In genomic region chr14:59960961-59961360, GRCm38 (mm10) we compare ENCODE assay signal across 21 mouse cellular contexts.
DNase-seq lines count a peak whose midpoint lies in the region; ATAC-seq and TF ChIP-seq lines count a peak whose summit lies in the region.
"Had no signal": no experiment of that assay in that cellular context is flagged by ENCODE, and none has a peak within 500 bp of the region (broad histone marks: within the 10 kb centered on the region; RNA-seq: fewer than 3 reads in every experiment).

No protein-coding gene starts in this region.

- WGBS in embryonic facial prominence, embryonic 14.5 days = 42% methylated on average over 9 of the region's 9 CpGs
- 57% methylated on average over 9 of the region's 9 CpGs for WGBS in embryonic facial prominence, embryonic 10.5 days
- 29% methylated on average over 9 of the region's 9 CpGs for WGBS in kidney, embryonic 14.5 days
- 38% methylated on average over 9 of the region's 9 CpGs for WGBS in kidney, adult 2 months
- 49% methylated on average over 9 of the region's 9 CpGs for WGBS in midbrain, postnatal 0 days
- 35% methylated on average over 9 of the region's 9 CpGs for WGBS in midbrain, embryonic 13.5 days
- WGBS in limb, embryonic 10.5 days = 80% methylated on average over 9 of the region's 9 CpGs

- peak; percentile 51 for DNase-seq in embryonic facial prominence, embryonic 14.5 days (ENCODE audit: low spot score)
- DNase-seq in embryonic facial prominence, embryonic 10.5 days (ENCODE audit: low spot score) = no peak
- no peak for DNase-seq in kidney, adult 2 months
- DNase-seq in midbrain, postnatal 0 days (ENCODE audit: low spot score) = peak; percentile 9
- DNase-seq in limb, embryonic 10.5 days (ENCODE audit: low spot score) = no peak
- DNase-seq: adrenal gland, postnatal 25 days; cerebellum, adult 2 months; cerebellum, postnatal 25 days; gastrocnemius, postnatal 10 days; kidney, postnatal 10 days; lung, postnatal 14 days; right cerebral cortex, postnatal 14 days had no signal

- H3K4me2 ChIP-seq in embryonic facial prominence, embryonic 14.5 days (ENCODE audit: low read depth, low read length) = no peak overlapping the region
- H3K4me2 ChIP-seq in kidney, embryonic 14.5 days (replicated peaks; ENCODE audit: low read depth, low read length) = peak overlapping the region; percentile 1; the same call in 1 of the 2 replicates
- H3K4me2 ChIP-seq in midbrain, postnatal 0 days (ENCODE audit: low read depth, low read length, poor library complexity, severe bottlenecking) = no peak overlapping the region
- no peak overlapping the region for H3K4me2 ChIP-seq in midbrain, embryonic 13.5 days (replicated peaks)
- H3K4me2 ChIP-seq: heart, embryonic 15.5 days; limb, embryonic 12.5 days; liver, embryonic 15.5 days; lung, embryonic 14.5 days; neural tube, embryonic 13.5 days; stomach, embryonic 15.5 days had no signal

- no peaks in the 10 kb centered on the region for H3K9me3 ChIP-seq in embryonic facial prominence, embryonic 14.5 days (ENCODE audit: control insufficient read depth, low read length)
- H3K9me3 ChIP-seq in embryonic facial prominence, embryonic 10.5 days = no peaks in the 10 kb centered on the region
- no peaks in the 10 kb centered on the region for H3K9me3 ChIP-seq in kidney, embryonic 14.5 days (ENCODE audit: control insufficient read depth, low read length)
- H3K9me3 ChIP-seq in midbrain, postnatal 0 days (ENCODE audit: low read length) = no peaks in the 10 kb centered on the region
- H3K9me3 ChIP-seq in midbrain, embryonic 13.5 days = no peaks in the 10 kb centered on the region
- H3K9me3 ChIP-seq in limb, embryonic 10.5 days (replicated peaks) = no peaks in the 10 kb centered on the region
- H3K9me3 ChIP-seq: heart, embryonic 15.5 days; limb, embryonic 12.5 days; liver, embryonic 15.5 days; neural tube, embryonic 13.5 days; stomach, embryonic 15.5 days had no signal

- H3K36me3 ChIP-seq in embryonic facial prominence, embryonic 14.5 days (ENCODE audit: control insufficient read depth, insufficient read depth, low read length) = no peaks in the 10 kb centered on the region
- H3K36me3 ChIP-seq in embryonic facial prominence, embryonic 10.5 days (replicated peaks) = no peaks in the 10 kb centered on the region
- H3K36me3 ChIP-seq in kidney, embryonic 14.5 days (ENCODE audit: control insufficient read depth, insufficient read depth, low read length) = no peaks in the 10 kb centered on the region
- H3K36me3 ChIP-seq in kidney, adult 2 months (ENCODE audit: control insufficient read depth, insufficient read depth, low read length) = no peaks in the 10 kb centered on the region
- no peaks in the 10 kb centered on the region for H3K36me3 ChIP-seq in midbrain, postnatal 0 days (ENCODE audit: insufficient read depth, low read length)
- no peaks in the 10 kb centered on the region for H3K36me3 ChIP-seq in midbrain, embryonic 13.5 days
- H3K36me3 ChIP-seq in limb, embryonic 10.5 days = no peaks in the 10 kb centered on the region
- H3K36me3 ChIP-seq: heart, embryonic 15.5 days; limb, embryonic 12.5 days; liver, embryonic 15.5 days; neural tube, embryonic 13.5 days; stomach, embryonic 15.5 days had no signal

- H3K9ac ChIP-seq in embryonic facial prominence, embryonic 14.5 days (ENCODE audit: low read depth, low read length) = no peak overlapping the region
- no peak overlapping the region for H3K9ac ChIP-seq in kidney, embryonic 14.5 days (ENCODE audit: low read depth, low read length)
- no peak overlapping the region for H3K9ac ChIP-seq in midbrain, postnatal 0 days (replicated peaks; ENCODE audit: low read length, poor library complexity, severe bottlenecking)
- no peak overlapping the region for H3K9ac ChIP-seq in midbrain, embryonic 13.5 days (replicated peaks)
- H3K9ac ChIP-seq: heart, embryonic 15.5 days; limb, embryonic 12.5 days; liver, embryonic 15.5 days; lung, embryonic 14.5 days; neural tube, embryonic 13.5 days; stomach, embryonic 15.5 days had no signal

- no peak for TF ChIP-seq CTCF in kidney, adult 2 months (conservative IDR thresholded peaks at IDR 0.05; ENCODE audit: insufficient read depth, insufficient read length, low read depth, low read length)
- no peak for TF ChIP-seq CTCF in midbrain, postnatal 0 days (IDR thresholded peaks at IDR 0.05)

- H3K4me1 ChIP-seq in embryonic facial prominence, embryonic 14.5 days (ENCODE audit: control insufficient read depth, insufficient read depth, low read length) = 0 out of 2 replicates have a peak, but pooled peaks cover 13% of the 10 kb centered on the region
- H3K4me1 ChIP-seq in embryonic facial prominence, embryonic 10.5 days = peaks cover 26% of the 10 kb centered on the region
- peaks cover 16% of the 10 kb centered on the region for H3K4me1 ChIP-seq in kidney, embryonic 14.5 days (ENCODE audit: control insufficient read depth, insufficient read depth, low read length)
- no peaks in the 10 kb centered on the region for H3K4me1 ChIP-seq in kidney, adult 2 months (ENCODE audit: control insufficient read depth, insufficient read depth, low read length)
- H3K4me1 ChIP-seq in midbrain, postnatal 0 days (ENCODE audit: insufficient read depth, low read length) = peaks cover 9% of the 10 kb centered on the region; the same call in 1 of the 2 replicates
- H3K4me1 ChIP-seq in midbrain, embryonic 13.5 days (replicated peaks) = peaks cover 15% of the 10 kb centered on the region; the same call in 1 of the 2 replicates
- peaks cover 12% of the 10 kb centered on the region for H3K4me1 ChIP-seq in limb, embryonic 10.5 days
- H3K4me1 ChIP-seq: liver, embryonic 15.5 days; stomach, embryonic 15.5 days had no signal

- TF ChIP-seq POLR2A in kidney, adult 2 months (IDR thresholded peaks at IDR 0.05; ENCODE audit: low read depth, low read length) = no peak

- peak; percentile 33; the same call in 1 of the 2 replicates for ATAC-seq in embryonic facial prominence, embryonic 14.5 days (ENCODE audit: low read depth)
- ATAC-seq in kidney, embryonic 14.5 days (ENCODE audit: low FRiP score, low TSS enrichment) = peak; percentile 92
- ATAC-seq in midbrain, postnatal 0 days (ENCODE audit: low FRiP score) = no peak
- ATAC-seq in midbrain, embryonic 13.5 days = no peak
- ATAC-seq: intestine, embryonic 16.5 days had no signal

- H3K27me3 ChIP-seq in embryonic facial prominence, embryonic 14.5 days (replicated peaks; ENCODE audit: control insufficient read depth, insufficient read depth, low read length) = no peaks in the 10 kb centered on the region
- H3K27me3 ChIP-seq in embryonic facial prominence, embryonic 10.5 days (replicated peaks; ENCODE audit: low read depth, poor library complexity, severe bottlenecking) = peaks cover 7% of the 10 kb centered on the region; the same call in 1 of the 2 replicates
- H3K27me3 ChIP-seq in kidney, embryonic 14.5 days (ENCODE audit: control insufficient read depth, insufficient read depth, low read length) = no peaks in the 10 kb centered on the region
- H3K27me3 ChIP-seq in kidney, adult 2 months (replicated peaks; ENCODE audit: control insufficient read depth, insufficient read depth, low read length) = no peaks in the 10 kb centered on the region
- H3K27me3 ChIP-seq in midbrain, postnatal 0 days (ENCODE audit: insufficient read depth, low read length) = no peaks in the 10 kb centered on the region
- H3K27me3 ChIP-seq in midbrain, embryonic 13.5 days = no peaks in the 10 kb centered on the region
- H3K27me3 ChIP-seq in limb, embryonic 10.5 days (ENCODE audit: low read depth, poor library complexity, severe bottlenecking) = no peaks in the 10 kb centered on the region
- H3K27me3 ChIP-seq: heart, embryonic 15.5 days; limb, embryonic 12.5 days; liver, embryonic 15.5 days; neural tube, embryonic 13.5 days; stomach, embryonic 15.5 days had no signal

- H3K4me3 ChIP-seq in embryonic facial prominence, embryonic 14.5 days (ENCODE audit: low read depth, low read length) = no peak overlapping the region
- H3K4me3 ChIP-seq in embryonic facial prominence, embryonic 10.5 days = no peak overlapping the region
- no peak overlapping the region for H3K4me3 ChIP-seq in kidney, embryonic 14.5 days (ENCODE audit: low read length)
- H3K4me3 ChIP-seq in kidney, adult 2 months (ENCODE audit: insufficient read depth, low read depth, low read length) = no peak overlapping the region
- H3K4me3 ChIP-seq in midbrain, postnatal 0 days (ENCODE audit: low read depth, low read length) = no peak overlapping the region
- no peak overlapping the region for H3K4me3 ChIP-seq in midbrain, embryonic 13.5 days (replicated peaks)
- H3K4me3 ChIP-seq in limb, embryonic 10.5 days = no peak overlapping the region
- H3K4me3 ChIP-seq: heart, embryonic 15.5 days; limb, embryonic 12.5 days; liver, embryonic 15.5 days; neural tube, embryonic 13.5 days; stomach, embryonic 15.5 days had no signal

- H3K27ac ChIP-seq in embryonic facial prominence, embryonic 14.5 days (replicated peaks; ENCODE audit: low read depth, low read length) = no peak overlapping the region
- no peak overlapping the region; the same call in 1 of the 2 replicates for H3K27ac ChIP-seq in embryonic facial prominence, embryonic 10.5 days (replicated peaks)
- H3K27ac ChIP-seq in kidney, embryonic 14.5 days (ENCODE audit: low read depth, low read length) = peak overlapping the region; percentile 67; the same call in 1 of the 2 replicates
- H3K27ac ChIP-seq in kidney, adult 2 months (ENCODE audit: insufficient read depth, low read depth, low read length) = no peak overlapping the region
- H3K27ac ChIP-seq in midbrain, postnatal 0 days (ENCODE audit: low read depth, low read length) = no peak overlapping the region
- no peak overlapping the region for H3K27ac ChIP-seq in midbrain, embryonic 13.5 days
- no peak overlapping the region for H3K27ac ChIP-seq in limb, embryonic 10.5 days
- H3K27ac ChIP-seq: heart, embryonic 15.5 days; limb, embryonic 12.5 days; liver, embryonic 15.5 days; neural tube, embryonic 13.5 days; stomach, embryonic 15.5 days had no signal

Comparison
In these comparisons a context has a peak if more than half of its experiments do, and no peak if none do; other contexts are left out.
1. DNase-seq: peak in embryonic facial prominence, embryonic 14.5 days (single experiment) and midbrain, postnatal 0 days (single experiment); none in embryonic facial prominence, embryonic 10.5 days (single experiment), kidney, adult 2 months (single experiment) and limb, embryonic 10.5 days (single experiment).
2. ATAC-seq: peak in embryonic facial prominence, embryonic 14.5 days (single experiment) and kidney, embryonic 14.5 days (single experiment); none in midbrain, postnatal 0 days (single experiment) and midbrain, embryonic 13.5 days (single experiment).